Mouse (Mus musculus) midbrain, embryonic 15.5 days (tissue): ENCODE measurements around the gene Prox1. TPM values are rescaled to one million over a fixed set of nuclear protein-coding genes. Genes with fewer than 3 reads are reported as not detected.
A peak's percentile ranks its signal among the peaks of the same experiment; 100 is the strongest.

Experiments used
- ATAC-seq: fragments of 200-750 bp; cut with Nextera tagmentation; replicated peaks from 2 replicates; pipeline ENCODE4 v1.8.0; 2017; ENCODE audit warnings: moderate TSS enrichment
- H3K27ac ChIP-seq: fragments of 300-500 bp; sonication (generic); 2 replicates; pipeline ENCODE4 v1.5.1; 2015; ENCODE audit warnings: mild to moderate bottlenecking, inconsistent platforms
- H3K27me3 ChIP-seq: fragments of 300-500 bp; sonication (generic); replicated peaks from 2 replicates; pipeline ENCODE4 v1.6.1; 2015; ENCODE audit warnings: inconsistent platforms
- H3K36me3 ChIP-seq: fragments of 300-500 bp; sonication (generic); replicated peaks from 2 replicates; pipeline ENCODE4 v1.6.1; 2015; ENCODE audit warnings: inconsistent platforms
- H3K4me1 ChIP-seq: fragments of 300-500 bp; sonication (generic); 2 replicates; pipeline ENCODE4 v1.6.1; 2015; ENCODE audit warnings: inconsistent platforms
- H3K4me2 ChIP-seq: fragments of 300-500 bp; sonication (generic); 2 replicates; pipeline ENCODE4 v1.6.1; 2015; ENCODE audit warnings: inconsistent platforms, mild to moderate bottlenecking, moderate library complexity
- H3K4me3 ChIP-seq: fragments of 300-500 bp; sonication (generic); 2 replicates; pipeline ENCODE4 v1.5.1; 2015; ENCODE audit warnings: mild to moderate bottlenecking, inconsistent platforms
- H3K9ac ChIP-seq: fragments of 300-500 bp; sonication (generic); 2 replicates; pipeline ENCODE4 v1.6.1; 2015; ENCODE audit warnings: mild to moderate bottlenecking, inconsistent platforms
- H3K9me3 ChIP-seq: fragments of 300-500 bp; sonication (generic); 2 replicates; pipeline ENCODE4 v1.6.1; 2016; ENCODE audit warnings: inconsistent platforms
- WGBS: fragments of 180-500 bp; shearing (Covaris S2); methylation state at CpG from one replicate; pipeline ENCODE4 v1.1.7; 2015; ENCODE audit warnings: mixed read lengths; 5-methylcytosine and 5-hydroxymethylcytosine counted together
- polyA plus RNA-seq: library from polyadenylated mRNA; unstranded; fragments of >200 nt; fragmentation: Nextera tagmentation; extraction: Ambion mirVana; gene quantifications from 2 replicates; pipeline ENCODE4 v1.2.1, GENCODE M21; 2015

Prox1 gene
- polyA plus RNA-seq, 1 experiment from 2014 or later: 14.1 TPM

DNA sequence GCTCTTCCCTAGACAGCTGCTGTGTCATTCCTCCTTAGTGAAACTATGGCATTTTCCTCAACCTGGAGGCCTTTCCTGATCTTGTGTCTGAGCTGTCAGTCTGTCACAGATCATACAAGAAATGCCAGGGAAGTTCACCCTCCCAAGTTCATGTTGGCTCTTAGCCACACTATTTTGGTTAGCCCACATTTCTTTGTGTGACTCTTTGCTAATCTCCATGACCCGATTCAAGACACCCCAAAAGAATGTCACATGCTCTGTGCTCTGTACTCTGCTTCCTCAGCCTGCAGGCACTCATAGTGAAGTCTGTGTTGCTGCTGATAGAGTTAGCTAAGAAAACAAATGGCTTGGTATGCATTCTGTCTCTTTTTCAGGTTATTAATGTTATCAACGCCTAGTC is 18.6 kb upstream of the Prox1 start:
- no peak overlapping the region for H3K4me2 ChIP-seq
- H3K4me3 ChIP-seq: no peak overlapping the region
- H3K9me3 ChIP-seq: no peaks in the 10 kb centered on the region
- peaks cover 13% of the 10 kb centered on the region for H3K4me1 ChIP-seq
- no peak for ATAC-seq
- no peaks in the 10 kb centered on the region; the same call in 1 of the 2 replicates for H3K27me3 ChIP-seq
- 67% methylated on average over 2 of the region's 2 CpGs for WGBS
- no peak overlapping the region for H3K9ac ChIP-seq
- no peaks in the 10 kb centered on the region for H3K36me3 ChIP-seq
- no peak overlapping the region for H3K27ac ChIP-seq

- Histone ChIP-seq H3K36me3 (no peaks in the 10 kb centered on the region), H3K27ac (no peak overlapping the region), H3K4me1 (peaks cover 7% of the 10 kb centered on the region), H3K4me3 (no peak overlapping the region), H3K4me2 (no peak overlapping the region), H3K27me3 (no peaks in the 10 kb centered on the region), H3K9me3 (no peaks in the 10 kb centered on the region), H3K9ac (no peak overlapping the region)
- 86% methylated on average over 4 of the region's 4 CpGs for WGBS
- ATAC-seq: no peak
Observed at GRCm38 (mm10) chr1:190186336-190186735, 15.8 kb upstream of the Prox1 start.

DNA sequence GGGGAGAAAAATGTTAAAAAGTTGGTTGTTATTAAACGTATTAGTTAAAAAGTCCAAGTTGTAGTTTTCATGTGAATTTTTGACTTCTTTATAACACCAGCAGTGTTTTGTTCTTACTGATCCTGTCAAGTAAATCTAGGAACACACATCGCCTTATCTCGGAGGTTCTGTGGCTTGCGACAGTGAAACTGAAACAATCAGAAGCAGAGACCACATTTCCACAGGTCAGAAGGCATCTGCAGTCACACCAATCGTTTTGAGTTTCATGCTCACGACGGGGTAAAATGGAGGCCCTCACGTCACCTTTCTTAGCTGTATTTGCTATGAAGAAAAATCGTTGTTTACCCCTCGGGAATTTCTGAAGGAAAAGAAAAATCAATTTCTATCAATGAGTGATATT is 14.8 kb upstream of the Prox1 start:
- Histone ChIP-seq H3K27ac (no peak overlapping the region), H3K4me1 (peaks cover 9% of the 10 kb centered on the region; the same call in 1 of the 2 replicates), H3K9ac (no peak overlapping the region), H3K36me3 (no peaks in the 10 kb centered on the region), H3K9me3 (no peaks in the 10 kb centered on the region), H3K4me2 (no peak overlapping the region), H3K4me3 (no peak overlapping the region), H3K27me3 (peaks cover 6% of the 10 kb centered on the region; the same call in 1 of the 2 replicates)
- WGBS: 81% methylated on average over 10 of the region's 10 CpGs
- no peak for ATAC-seq

GRCm38 (mm10) chr1:190183574-190183973 is 13.1 kb upstream of the Prox1 start:
- H3K9me3 ChIP-seq: no peaks in the 10 kb centered on the region
- H3K27ac ChIP-seq: no peak overlapping the region
- H3K9ac ChIP-seq: no peak overlapping the region
- ATAC-seq: no peak
- no peaks in the 10 kb centered on the region for H3K36me3 ChIP-seq
- no peak overlapping the region for H3K4me2 ChIP-seq
- H3K27me3 ChIP-seq: peaks cover 9% of the 10 kb centered on the region; the same call in 1 of the 2 replicates
- 92% methylated on average over 4 of the region's 4 CpGs for WGBS
- peaks cover 8% of the 10 kb centered on the region; the same call in 1 of the 2 replicates for H3K4me1 ChIP-seq
- no peak overlapping the region for H3K4me3 ChIP-seq

- H3K36me3 ChIP-seq: no peaks in the 10 kb centered on the region
- H3K27ac ChIP-seq: no peak overlapping the region
- peaks cover 13% of the 10 kb centered on the region; the same call in 1 of the 2 replicates for H3K27me3 ChIP-seq
- H3K4me1 ChIP-seq: peaks cover 8% of the 10 kb centered on the region; the same call in 1 of the 2 replicates
- WGBS: 84% methylated on average over 7 of the region's 7 CpGs
- H3K4me3 ChIP-seq: no peak overlapping the region
- H3K4me2 ChIP-seq: no peak overlapping the region
- H3K9me3 ChIP-seq: no peaks in the 10 kb centered on the region
- no peak for ATAC-seq
- H3K9ac ChIP-seq: no peak overlapping the region
Observed at GRCm38 (mm10) chr1:190181765-190182164, 11.3 kb upstream of the Prox1 start.

DNA sequence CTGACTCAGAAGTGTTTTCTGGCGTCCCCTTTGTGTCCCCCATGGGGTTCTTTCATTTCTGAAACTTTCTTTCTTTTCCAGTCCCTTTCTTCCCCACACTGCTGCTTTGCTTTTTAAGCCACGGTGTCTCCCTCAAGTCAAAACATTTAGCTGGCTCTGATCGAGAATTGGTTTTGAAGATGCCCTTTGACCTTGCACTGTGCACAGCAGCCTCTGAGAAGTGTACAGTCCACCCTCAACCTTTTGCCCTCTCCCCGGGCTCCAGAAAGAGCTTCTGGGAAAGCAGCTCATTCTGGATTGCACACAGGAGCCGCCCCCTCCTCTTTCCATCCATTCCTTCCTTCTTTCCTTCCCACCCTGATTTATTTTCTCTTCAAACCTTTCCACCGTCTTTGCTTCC is 10.3 kb upstream of the Prox1 start:
- Histone ChIP-seq H3K4me1 (peaks cover 8% of the 10 kb centered on the region; the same call in 1 of the 2 replicates), H3K36me3 (no peaks in the 10 kb centered on the region), H3K9me3 (no peaks in the 10 kb centered on the region), H3K4me3 (no peak overlapping the region), H3K27ac (no peak overlapping the region), H3K27me3 (peaks cover 19% of the 10 kb centered on the region), H3K9ac (no peak overlapping the region), H3K4me2 (no peak overlapping the region)
- 27% methylated on average over 6 of the region's 6 CpGs for WGBS
- no peak for ATAC-seq

GRCm38 (mm10) chr1:190176961-190177360 is 6.4 kb upstream of the Prox1 start:
- Histone ChIP-seq H3K4me1 (peaks cover 34% of the 10 kb centered on the region), H3K9me3 (no peaks in the 10 kb centered on the region), H3K36me3 (no peaks in the 10 kb centered on the region), H3K9ac (no peak overlapping the region), H3K4me3 (no peak overlapping the region), H3K27me3 (peaks cover 34% of the 10 kb centered on the region), H3K4me2 (no peak overlapping the region), H3K27ac (no peak overlapping the region)
- no peak for ATAC-seq
- WGBS: 24% methylated on average over 3 of the region's 3 CpGs

DNA sequence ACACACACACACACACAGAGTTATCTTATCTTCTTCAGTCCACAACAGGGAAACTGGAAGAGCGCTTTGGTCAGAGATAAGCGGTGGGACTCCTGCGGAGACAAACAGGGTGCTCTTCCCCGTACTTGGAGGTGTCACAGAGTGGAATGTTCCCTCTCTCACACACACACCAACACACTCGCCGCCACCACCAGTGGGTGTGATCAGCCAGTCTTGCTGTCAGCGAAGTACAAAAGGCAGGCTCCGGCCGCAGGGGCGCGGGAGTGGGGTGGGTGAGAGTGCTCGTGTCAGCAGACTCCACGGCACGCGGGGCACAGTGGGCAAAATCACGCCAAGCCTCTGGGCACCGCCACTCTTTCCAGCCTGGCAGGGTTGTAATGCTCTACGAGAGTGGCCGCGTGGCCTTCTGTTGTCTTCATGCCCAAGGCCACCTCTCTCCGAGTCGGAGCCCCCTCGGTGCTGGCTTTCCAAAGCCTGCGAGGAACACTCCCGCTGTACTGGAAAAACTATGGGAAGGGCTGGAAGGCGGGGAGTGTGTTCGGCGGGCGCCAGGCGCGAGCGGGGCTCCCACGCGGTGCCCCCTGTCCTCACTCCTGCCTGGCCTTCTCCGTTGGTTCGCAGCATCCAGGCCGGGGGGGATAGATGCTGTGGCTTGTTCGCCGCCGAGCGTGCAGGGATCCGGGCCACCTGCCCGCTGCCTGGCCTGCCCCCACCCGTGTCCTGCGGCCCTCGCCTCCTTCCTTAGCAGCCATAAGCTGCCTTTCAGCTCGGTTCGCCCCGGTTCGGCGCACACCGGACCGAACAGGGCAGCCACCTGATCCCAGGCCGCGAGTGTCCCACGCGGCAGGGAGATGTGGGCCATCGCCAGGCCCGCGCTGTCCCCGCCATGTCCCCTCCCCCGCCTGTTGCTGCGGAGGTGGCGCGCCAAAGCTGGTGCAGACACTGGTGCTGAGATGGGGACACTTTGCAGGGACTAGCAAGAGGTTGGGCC is 4.5 kb upstream of the Prox1 start:
- WGBS: 3% methylated on average over 64 of the region's 65 CpGs
- Histone ChIP-seq H3K4me3 (peak overlapping the region; percentile 39), H3K27ac (peak overlapping the region; percentile 10; the same call in 1 of the 2 replicates), H3K9ac (peak overlapping the region; percentile 36), H3K9me3 (no peaks in the 10 kb centered on the region), H3K4me1 (peaks cover 38% of the 10 kb centered on the region), H3K27me3 (peaks cover 29% of the 10 kb centered on the region), H3K4me2 (peak overlapping the region; percentile 77), H3K36me3 (no peaks in the 10 kb centered on the region)
- peak; percentile 38; the same call in 1 of the 2 replicates for ATAC-seq

- ATAC-seq: no peak
- Histone ChIP-seq H3K9ac (no peak overlapping the region), H3K4me1 (peaks cover 45% of the 10 kb centered on the region), H3K4me2 (peak overlapping the region; percentile 77), H3K9me3 (no peaks in the 10 kb centered on the region), H3K36me3 (no peaks in the 10 kb centered on the region), H3K27me3 (peaks cover 29% of the 10 kb centered on the region), H3K4me3 (0 out of 2 replicates have a peak overlapping the region, but pooled peaks have one; percentile 6), H3K27ac (no peak overlapping the region)
- WGBS: 3% methylated on average over 13 of the region's 13 CpGs
Observed at GRCm38 (mm10) chr1:190174231-190174630, 3.7 kb upstream of the Prox1 start.

DNA sequence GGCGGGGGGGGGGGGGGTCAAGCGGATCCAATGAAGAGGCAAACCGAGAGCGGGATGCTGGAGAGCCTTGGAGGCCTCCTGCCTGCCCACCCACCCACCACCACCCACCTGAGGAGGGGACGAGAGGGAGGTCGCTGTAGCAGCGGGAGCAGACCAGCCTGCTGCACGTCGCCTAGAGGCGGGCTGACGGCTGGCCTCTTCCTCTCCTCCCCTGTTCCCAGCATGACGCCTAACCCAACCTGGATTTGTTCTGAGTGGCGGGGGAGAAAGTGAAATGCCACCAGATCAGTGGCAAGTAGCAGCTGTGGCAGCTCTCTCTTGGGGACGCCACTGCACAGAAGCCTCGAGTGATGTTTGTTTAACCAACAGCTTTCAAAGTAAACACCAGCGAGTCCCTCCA is 3.1 kb upstream of the Prox1 start:
- Histone ChIP-seq H3K9ac (no peak overlapping the region), H3K4me2 (peak overlapping the region; percentile 95), H3K4me3 (no peak overlapping the region), H3K9me3 (no peaks in the 10 kb centered on the region), H3K36me3 (no peaks in the 10 kb centered on the region), H3K27me3 (peaks cover 29% of the 10 kb centered on the region), H3K27ac (no peak overlapping the region), H3K4me1 (peaks cover 51% of the 10 kb centered on the region)
- WGBS: under 1% methylated on average over 16 of the region's 16 CpGs
- ATAC-seq: no peak

DNA sequence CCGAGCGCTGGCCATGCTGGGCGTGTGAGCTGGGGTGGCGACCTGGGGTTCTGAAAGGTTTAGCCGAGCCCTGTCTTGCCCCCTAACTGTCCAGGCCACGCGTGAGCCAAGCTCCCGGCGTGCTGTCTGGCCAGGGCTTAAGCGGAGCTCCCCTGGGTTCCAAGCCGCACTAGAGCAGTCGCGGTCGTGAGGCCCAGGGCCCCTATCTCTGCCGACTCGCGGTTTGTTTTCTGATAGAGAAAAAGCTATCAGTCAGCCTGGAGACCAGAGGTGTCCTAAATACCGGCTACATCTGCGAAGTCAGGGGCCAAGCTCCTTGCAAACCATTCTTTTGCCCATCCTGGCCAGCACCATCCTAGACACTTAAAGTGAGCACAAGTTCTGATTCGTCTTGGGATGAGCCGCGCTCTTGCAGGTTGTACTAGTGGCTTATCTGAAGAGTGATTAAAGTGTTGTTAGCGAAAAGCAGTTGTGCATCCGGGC is 2.5 kb upstream of the Prox1 start:
- Histone ChIP-seq H3K27ac (no peak overlapping the region; the same call in 1 of the 2 replicates), H3K4me2 (peak overlapping the region; percentile 95), H3K4me3 (peak overlapping the region; percentile 22; the same call in 1 of the 2 replicates), H3K27me3 (peaks cover 28% of the 10 kb centered on the region), H3K4me1 (peaks cover 57% of the 10 kb centered on the region), H3K9me3 (no peaks in the 10 kb centered on the region), H3K9ac (no peak overlapping the region), H3K36me3 (no peaks in the 10 kb centered on the region)
- no peak for ATAC-seq
- 2% methylated on average over 24 of the region's 24 CpGs for WGBS

DNA sequence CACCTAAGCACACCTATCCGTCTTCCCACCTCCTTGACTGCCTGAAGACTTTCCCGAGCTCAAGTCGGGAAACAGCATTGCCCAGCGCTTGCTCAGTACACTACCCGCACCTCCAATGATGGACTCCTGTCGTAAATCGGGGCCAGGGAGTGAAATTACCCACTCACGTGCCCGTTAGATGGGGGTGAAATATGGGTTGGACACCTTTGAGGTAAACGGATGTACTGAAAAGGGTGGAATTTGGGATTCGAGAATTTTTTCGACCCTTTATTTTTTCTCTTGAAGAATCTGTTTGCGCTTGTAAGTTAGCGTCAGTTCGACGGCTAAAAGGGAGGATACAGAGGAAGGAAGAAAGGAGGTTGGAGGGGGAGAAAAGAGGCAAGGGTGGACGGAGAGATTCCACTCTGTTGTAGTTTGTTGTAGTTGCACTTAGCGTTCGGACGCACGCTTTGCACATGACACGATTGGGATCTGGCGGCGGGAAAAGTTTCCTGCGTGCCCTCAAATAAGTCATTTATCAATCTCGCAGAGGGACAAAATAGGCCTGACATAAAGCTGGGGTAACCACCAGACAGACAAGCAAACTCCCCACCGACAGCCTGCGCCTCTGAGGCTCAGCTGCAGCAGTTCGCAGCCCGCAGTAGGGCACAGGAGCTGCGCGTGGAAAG is 1.9 kb upstream of the Prox1 start:
- no peak for ATAC-seq
- Histone ChIP-seq H3K27ac (no peak overlapping the region; the same call in 1 of the 2 replicates), H3K9me3 (no peaks in the 10 kb centered on the region), H3K4me2 (peak overlapping the region; percentile 95), H3K4me1 (peaks cover 58% of the 10 kb centered on the region), H3K4me3 (peak overlapping the region; percentile 22; the same call in 1 of the 2 replicates), H3K27me3 (peaks cover 28% of the 10 kb centered on the region), H3K36me3 (no peaks in the 10 kb centered on the region), H3K9ac (no peak overlapping the region)
- WGBS: 3% methylated on average over 32 of the region's 32 CpGs
